Mouse (Mus musculus): Measurements from ENCODE around the gene B4galt5.

GRCm38 (mm10) chr2:167342876-167343275 is 6.1 kb downstream of the B4galt5 start:
- no peak for TF ChIP-seq POLR2A (IDR thresholded peaks at IDR 0.05; ENCODE audit: borderline replicate concordance, insufficient read depth, low read length)
- no peak for TF ChIP-seq CTCF (IDR thresholded peaks at IDR 0.05; ENCODE audit: borderline replicate concordance, insufficient read depth, low read depth, low read length)
